Mouse (Mus musculus) MEL (cell line): Measurements from ENCODE around the gene Tnfrsf1a. TPM values are rescaled to one million over a fixed set of nuclear protein-coding genes. Genes with fewer than 3 reads are reported as not detected.
"Not testable (repeated sequence)": the region's sequence is repeated elsewhere in the genome, so short reads cannot be mapped to it uniquely, and the experiment has no call there.

Experiments
- DNase-seq: peaks from one replicate; pipeline ENCODE4 v3.0.0; 2011; ENCODE audit warnings: low read depth, low spot score
- H3K27ac ChIP-seq: 2 replicates; pipeline ENCODE4 v1.5.1; 2012; ENCODE audit warnings: low read depth, mild to moderate bottlenecking, control low read depth, low read length, moderate library complexity; ENCODE audit not compliant: control insufficient read depth
- H3K27me3 ChIP-seq, 2 experiments: fragments of 150-350 bp in 1 of 2; sonication (generic) in 1 of 2; 2 replicates each; pipeline ENCODE4 v1.6.1; 2012; ENCODE audit warnings: low read length in 2 of 2, mild to moderate bottlenecking in 2 of 2, improper control_type of control experiment in 1 of 2, moderate library complexity in 1 of 2; ENCODE audit not compliant: insufficient read depth in 2 of 2, control insufficient read depth in 1 of 2
- H3K36me3 ChIP-seq, 2 experiments: 2 replicates each; pipeline ENCODE4 v1.6.1; 2012 to 2014; ENCODE audit warnings: low read length in 2 of 2, improper control_type of control experiment in 1 of 2, inconsistent platforms in 1 of 2, mild to moderate bottlenecking in 1 of 2; ENCODE audit not compliant: insufficient read depth in 2 of 2, control insufficient read depth in 1 of 2
- H3K4me1 ChIP-seq, 2 experiments: fragments of 150-350 bp in 1 of 2; sonication (generic) in 1 of 2; 2 replicates each; pipeline ENCODE4 v1.6.1; 2012; ENCODE audit warnings: low read length in 2 of 2, improper control_type of control experiment in 1 of 2, mild to moderate bottlenecking in 1 of 2; ENCODE audit not compliant: insufficient read depth in 2 of 2, control insufficient read depth in 1 of 2
- H3K4me3 ChIP-seq, 2 experiments: fragments of 150-350 bp in 1 of 2; sonication (generic) in 1 of 2; 2 replicates each; pipeline ENCODE4 v1.5.1; 2012; ENCODE audit warnings: low read depth in 2 of 2, low read length in 2 of 2, mild to moderate bottlenecking in 2 of 2, moderate library complexity in 2 of 2, control low read depth in 1 of 2, improper control_type of control experiment in 1 of 2; ENCODE audit not compliant: control insufficient read depth in 1 of 2, insufficient read depth in 1 of 2
- H3K79me2 ChIP-seq: 2 replicates; pipeline ENCODE4 v1.6.1; 2012; ENCODE audit warnings: mild to moderate bottlenecking, low read length, moderate library complexity; ENCODE audit not compliant: control insufficient read depth, poor library complexity, insufficient read depth
- H3K9ac ChIP-seq: 2 replicates; pipeline ENCODE4 v1.6.1; 2012; ENCODE audit warnings: low read depth, mild to moderate bottlenecking, control low read depth, low read length, moderate library complexity; ENCODE audit not compliant: control insufficient read depth, poor library complexity, severe bottlenecking
- H3K9me3 ChIP-seq: fragments of 150-350 bp; sonication (generic); replicated peaks from 2 replicates; pipeline ENCODE4 v1.6.1; 2012; ENCODE audit warnings: mild to moderate bottlenecking, low read length, improper control_type of control experiment, moderate library complexity; ENCODE audit not compliant: insufficient read depth
- BHLHE40 ChIP-seq: IDR thresholded peaks from 2 replicates; pipeline ENCODE4 v1.6.1; 2012; ENCODE audit warnings: low read depth, mild to moderate bottlenecking, inconsistent platforms, low read length, improper control_type of control experiment, borderline replicate concordance
- ETS1 ChIP-seq: IDR thresholded peaks from 2 replicates; pipeline ENCODE4 v1.6.1; 2012; ENCODE audit warnings: low read depth, mild to moderate bottlenecking, inconsistent platforms, low read length, improper control_type of control experiment, moderate library complexity
- GABPA ChIP-seq: IDR thresholded peaks from 2 replicates; pipeline ENCODE4 v1.6.1; 2012; ENCODE audit warnings: low read depth, mild to moderate bottlenecking, inconsistent platforms, low read length, improper control_type of control experiment, moderate library complexity
- HCFC1 ChIP-seq: IDR thresholded peaks from 2 replicates; pipeline ENCODE4 v1.6.1; 2012; ENCODE audit warnings: low read depth, mild to moderate bottlenecking, inconsistent platforms, low read length, improper control_type of control experiment, moderate library complexity
- MAFK ChIP-seq: IDR thresholded peaks from 2 replicates; pipeline ENCODE4 v1.6.1; 2011; ENCODE audit warnings: low read depth, mild to moderate bottlenecking, low read length, improper control_type of control experiment, borderline replicate concordance
- MXI1 ChIP-seq: IDR thresholded peaks from 2 replicates; pipeline ENCODE4 v1.6.1; 2011; ENCODE audit warnings: mild to moderate bottlenecking, low read depth, low read length, improper control_type of control experiment
- NELFE ChIP-seq: IDR thresholded peaks from 2 replicates; pipeline ENCODE4 v1.6.1; 2011; ENCODE audit warnings: low read depth, low read length, improper control_type of control experiment
- POLR2A ChIP-seq, 2 experiments: IDR thresholded peaks; 2 replicates each; pipeline ENCODE4 v1.6.1; 2011 to 2012; ENCODE audit warnings: low read length in 2 of 2, mild to moderate bottlenecking in 2 of 2, control low read depth in 1 of 2, improper control_type of control experiment in 1 of 2, low read depth in 1 of 2, moderate library complexity in 1 of 2; ENCODE audit not compliant: control insufficient read depth in 1 of 2, insufficient read depth in 1 of 2, poor library complexity in 1 of 2
- POLR2AphosphoS5 ChIP-seq: IDR thresholded peaks from 2 replicates; pipeline ENCODE4 v1.6.1; 2012; ENCODE audit warnings: low read depth, borderline replicate concordance, mild to moderate bottlenecking, inconsistent platforms, low read length, moderate library complexity, mixed read lengths
- USF1 ChIP-seq: IDR thresholded peaks from 2 replicates; pipeline ENCODE4 v1.6.1; 2014; ENCODE audit warnings: low read depth, mild to moderate bottlenecking, inconsistent platforms, low read length, improper control_type of control experiment, moderate library complexity
- polyA plus RNA-seq, 2 experiments: library from polyadenylated mRNA; stranded (reverse) in 1 of 2; unstranded in 1 of 2; fragments of >175 nt in 1 of 2; fragments of >200 nt in 1 of 2; gene quantifications; 2 replicates each; pipeline versions ENCODE4 v1.2.1 to v1.2.4; 2012; ENCODE audit warnings: low replicate concordance in 2 of 2, low read depth in 1 of 2; ENCODE audit not compliant: insufficient read length in 2 of 2, insufficient read depth in 1 of 2, missing spikeins in 1 of 2
- total RNA-seq: library from RNA; depleted of rRNA; stranded (reverse); fragments of 300-350 nt; gene quantifications from 2 replicates; pipeline ENCODE4 v1.2.3, GENCODE M21; 2012

The Tnfrsf1a gene
- total and polyA plus RNA-seq, 3 experiments: 22.0 to 43.4 TPM; not detected in 1

- H3K27ac ChIP-seq: no peak overlapping the region
- H3K79me2 ChIP-seq: no peaks in the 10 kb centered on the region
- peaks cover 0 to 3% of the 10 kb centered on the region in 2 experiments; a peak in 2 of 4 replicates for H3K27me3 ChIP-seq
- H3K4me3 ChIP-seq: no peak overlapping the region
- no peaks in the 10 kb centered on the region for H3K9me3 ChIP-seq
- TF ChIP-seq GABPA (no peak), BHLHE40 (no peak), MAFK (no peak)
- H3K4me1 ChIP-seq: no peaks in the 10 kb centered on the region
- H3K36me3 ChIP-seq: no peaks in the 10 kb centered on the region
- H3K9ac ChIP-seq: no peak overlapping the region
- DNase-seq: no peak
These were observed 46.8 kb upstream of the Tnfrsf1a start for GRCm38 (mm10) chr6:125302231-125302982.

- Histone ChIP-seq H3K27me3 (peaks cover 0 to 3% of the 10 kb centered on the region in 2 experiments; a peak in 2 of 4 replicates), H3K27ac (no peak overlapping the region), H3K9me3 (no peaks in the 10 kb centered on the region), H3K4me1 (no peaks in the 10 kb centered on the region), H3K79me2 (no peaks in the 10 kb centered on the region), H3K9ac (no peak overlapping the region), H3K4me3 (no peak overlapping the region), H3K36me3 (no peaks in the 10 kb centered on the region)
- TF ChIP-seq USF1 (no peak), POLR2A (IDR thresholded peaks at IDR 0.05; ENCODE audit: control insufficient read depth in 1 of 2, insufficient read depth in 1 of 2, low read depth in 1 of 2, low read length in 2 of 2, poor library complexity in 1 of 2) (no peak), BHLHE40 (no peak), NELFE (no peak), ETS1 (no peak), POLR2AphosphoS5 (no peak), MXI1 (no peak), GABPA (no peak), HCFC1 (no peak)
- DNase-seq: no peak
These were observed 45.9 kb upstream of the Tnfrsf1a start for GRCm38 (mm10) chr6:125303242-125303641.

GRCm38 (mm10) chr6:125304408-125304807, 44.8 kb upstream of the Tnfrsf1a start:
- not testable (repeated sequence) for H3K4me3 ChIP-seq, H3K27me3 ChIP-seq, H3K36me3 ChIP-seq, H3K27ac ChIP-seq, H3K79me2 ChIP-seq, H3K9me3 ChIP-seq, H3K9ac ChIP-seq, H3K4me1 ChIP-seq, DNase-seq
